Mouse (Mus musculus): ENCODE results near the gene Eif2b3. TPM values are rescaled to one million over a fixed set of nuclear protein-coding genes. Genes with fewer than 3 reads are reported as not detected.
A peak's percentile ranks its signal among the peaks of the same experiment; 100 is the strongest.

Eif2b3 gene
- polyA plus RNA-seq, 1 experiment from 2014 or later = 69.9 TPM

DNA sequence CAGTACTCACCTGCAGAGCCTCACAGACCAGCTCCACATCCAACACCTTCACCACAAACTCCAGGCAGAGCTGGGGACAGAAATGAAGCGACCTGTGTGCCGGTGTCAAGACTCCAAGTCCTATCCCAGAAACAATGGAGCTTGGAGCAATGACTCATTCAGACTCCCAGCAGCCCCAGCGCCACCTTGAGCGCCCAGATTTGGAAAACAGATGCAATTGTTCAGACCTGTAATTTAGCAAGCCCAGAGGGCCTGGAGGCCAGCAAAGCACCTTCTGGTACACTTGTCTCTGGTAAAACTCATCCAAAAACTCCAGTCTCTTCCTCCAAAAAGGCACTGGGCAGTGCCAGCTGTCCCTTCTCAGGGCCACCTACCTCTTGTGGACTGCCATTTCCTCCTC lies 103.0 kb downstream of the Eif2b3 start:
- no peak overlapping the region for H3K4me2 ChIP-seq
- no peak overlapping the region for H3K9ac ChIP-seq (ENCODE audit: low read depth, low read length)
- no peaks in the 10 kb centered on the region for H3K27me3 ChIP-seq (replicated peaks; ENCODE audit: control insufficient read depth, insufficient read depth, low read length)
- ATAC-seq (replicated peaks; ENCODE audit: low FRiP score) (no peak), DNase-seq (ENCODE audit: low spot score) (no peak)
- no peak overlapping the region for H3K4me3 ChIP-seq (ENCODE audit: low read depth, low read length)
- 91% methylated on average over 4 of the region's 4 CpGs for WGBS
- H3K36me3 ChIP-seq (ENCODE audit: control insufficient read depth, insufficient read depth, low read length) = no peaks in the 10 kb centered on the region
- H3K9me3 ChIP-seq (ENCODE audit: control insufficient read depth, low read length) = no peaks in the 10 kb centered on the region
- peaks cover 35% of the 10 kb centered on the region for H3K4me1 ChIP-seq (replicated peaks; ENCODE audit: control insufficient read depth, insufficient read depth, low read length)
- no peak overlapping the region for H3K27ac ChIP-seq (ENCODE audit: low read depth, low read length)

DNA sequence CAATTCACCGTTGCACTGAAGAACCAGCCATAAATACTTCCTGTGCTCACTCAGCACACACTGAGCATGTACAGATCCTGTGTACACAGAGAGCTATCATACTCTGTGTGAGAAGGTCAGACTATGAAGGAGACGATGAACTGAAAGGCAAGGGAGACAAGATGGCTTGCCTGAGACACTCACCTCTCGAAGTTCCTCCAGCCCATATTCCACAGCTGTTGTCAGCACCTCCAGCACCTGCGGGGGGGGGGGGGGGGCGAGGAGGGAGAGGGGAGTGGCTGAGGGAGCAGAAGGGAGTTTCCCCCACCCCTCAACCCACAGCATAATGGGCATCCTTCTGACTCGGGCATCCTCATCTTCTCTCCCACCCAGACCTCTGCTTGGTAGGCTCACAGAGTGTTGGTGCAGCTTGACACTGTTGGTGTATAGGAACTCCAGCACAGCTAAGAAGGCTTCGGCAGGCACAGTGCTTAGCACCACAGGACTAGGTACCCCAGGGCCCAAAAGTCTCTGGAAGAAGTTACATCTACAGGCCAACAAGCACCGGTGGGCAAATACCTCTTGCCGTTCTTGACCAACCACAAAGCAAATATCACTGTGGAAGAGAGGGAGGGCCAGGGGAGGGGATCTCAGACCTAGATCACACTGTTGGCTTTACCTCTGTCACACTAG lies 104.5 kb downstream of the Eif2b3 start:
- 0 out of 2 replicates have a peak, but pooled peaks cover 2% of the 10 kb centered on the region for H3K36me3 ChIP-seq (ENCODE audit: control insufficient read depth, insufficient read depth, low read length)
- H3K9me3 ChIP-seq (ENCODE audit: control insufficient read depth, low read length) = no peaks in the 10 kb centered on the region
- H3K4me2 ChIP-seq = no peak overlapping the region
- H3K4me1 ChIP-seq (replicated peaks; ENCODE audit: control insufficient read depth, insufficient read depth, low read length) = peaks cover 35% of the 10 kb centered on the region
- no peak for DNase-seq (ENCODE audit: low spot score)
- H3K4me3 ChIP-seq (ENCODE audit: low read depth, low read length) = no peak overlapping the region
- no peaks in the 10 kb centered on the region for H3K27me3 ChIP-seq (replicated peaks; ENCODE audit: control insufficient read depth, insufficient read depth, low read length)
- no peak for ATAC-seq (replicated peaks; ENCODE audit: low FRiP score)
- WGBS = 77% methylated on average over 7 of the region's 9 CpGs
- H3K27ac ChIP-seq (ENCODE audit: low read depth, low read length) = no peak overlapping the region
- H3K9ac ChIP-seq (ENCODE audit: low read depth, low read length) = no peak overlapping the region

DNA sequence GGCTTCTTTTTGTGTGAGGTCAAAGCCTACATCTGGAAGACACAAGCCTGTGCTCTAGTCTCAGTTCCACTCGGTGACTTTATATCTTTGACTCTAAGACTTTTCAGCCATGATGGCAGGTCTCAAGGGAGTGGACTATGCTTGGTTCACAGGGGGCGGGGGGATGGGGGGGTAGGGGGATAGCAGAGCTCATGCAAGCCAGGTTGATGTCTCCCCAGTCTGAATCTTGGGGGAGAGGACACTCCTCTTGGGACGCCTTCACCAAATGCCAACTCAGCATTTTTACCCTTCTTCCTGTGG lies 105.0 kb downstream of the Eif2b3 start:
- Histone ChIP-seq H3K9ac (ENCODE audit: low read depth, low read length) (peak overlapping the region; percentile 50), H3K27me3 (replicated peaks; ENCODE audit: control insufficient read depth, insufficient read depth, low read length) (no peaks in the 10 kb centered on the region), H3K9me3 (ENCODE audit: control insufficient read depth, low read length) (no peaks in the 10 kb centered on the region), H3K4me3 (ENCODE audit: low read depth, low read length) (no peak overlapping the region), H3K4me2 (peak overlapping the region; percentile 38; the same call in 1 of the 2 replicates), H3K36me3 (ENCODE audit: control insufficient read depth, insufficient read depth, low read length) (0 out of 2 replicates have a peak, but pooled peaks cover 2% of the 10 kb centered on the region), H3K27ac (ENCODE audit: low read depth, low read length) (no peak overlapping the region; the same call in 1 of the 2 replicates), H3K4me1 (replicated peaks; ENCODE audit: control insufficient read depth, insufficient read depth, low read length) (peaks cover 35% of the 10 kb centered on the region)
- DNase-seq (ENCODE audit: low spot score) = no peak
- no peak for ATAC-seq (replicated peaks; ENCODE audit: low FRiP score)
- 65% methylated on average over 3 of the region's 3 CpGs for WGBS

DNA sequence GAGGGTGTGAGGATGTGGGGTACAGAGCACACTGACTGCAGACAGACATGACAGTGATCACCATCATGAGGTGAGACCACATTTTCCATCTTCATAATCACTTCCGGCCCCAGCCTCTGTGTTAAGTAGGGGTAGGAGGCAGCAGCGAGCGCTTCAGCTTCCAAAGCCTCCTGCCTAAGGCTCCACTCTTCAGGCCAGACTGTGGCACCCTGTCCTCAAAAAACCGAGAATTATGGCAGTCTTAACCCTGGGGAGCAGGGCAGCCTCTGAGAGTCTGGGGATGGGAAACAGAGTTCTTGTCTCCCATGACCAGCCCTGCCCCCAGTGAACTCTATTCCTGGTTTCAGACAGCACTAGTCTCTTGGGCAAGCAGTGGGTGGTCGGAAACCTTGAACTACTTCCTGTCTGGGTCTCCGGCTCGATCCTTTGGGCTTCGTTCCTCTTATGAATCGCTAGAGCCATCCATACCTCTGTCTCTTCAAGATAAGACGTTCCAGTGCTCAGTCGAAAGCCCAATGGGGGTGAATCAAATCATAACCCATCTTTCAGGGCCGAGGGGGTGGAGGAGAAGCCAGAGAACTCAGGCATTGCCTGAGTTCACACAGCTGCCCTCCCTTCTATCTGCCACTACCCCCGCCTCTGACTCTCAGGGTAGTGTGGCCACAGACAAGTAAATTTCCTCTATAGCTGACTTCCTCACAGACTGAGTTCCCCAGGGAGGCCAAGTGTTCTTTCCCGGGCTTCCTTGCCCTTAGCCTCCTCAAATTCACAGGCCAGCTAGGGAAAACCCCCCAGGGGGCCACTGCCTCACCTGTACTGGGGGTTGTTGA lies 105.5 kb downstream of the Eif2b3 start:
- no peak overlapping the region for H3K4me3 ChIP-seq (ENCODE audit: low read depth, low read length)
- no peaks in the 10 kb centered on the region for H3K9me3 ChIP-seq (ENCODE audit: control insufficient read depth, low read length)
- peaks cover 3% of the 10 kb centered on the region; the same call in 1 of the 2 replicates for H3K36me3 ChIP-seq (ENCODE audit: control insufficient read depth, insufficient read depth, low read length)
- no peaks in the 10 kb centered on the region for H3K27me3 ChIP-seq (replicated peaks; ENCODE audit: control insufficient read depth, insufficient read depth, low read length)
- peak overlapping the region; percentile 50 for H3K9ac ChIP-seq (ENCODE audit: low read depth, low read length)
- peak overlapping the region; percentile 38 for H3K4me2 ChIP-seq
- peak; percentile 54 for DNase-seq (ENCODE audit: low spot score)
- H3K4me1 ChIP-seq (replicated peaks; ENCODE audit: control insufficient read depth, insufficient read depth, low read length) = peaks cover 32% of the 10 kb centered on the region
- 28% methylated on average over 14 of the region's 14 CpGs for WGBS
- no peak for ATAC-seq (replicated peaks; ENCODE audit: low FRiP score)
- H3K27ac ChIP-seq (ENCODE audit: low read depth, low read length) = peak overlapping the region; percentile 47

DNA sequence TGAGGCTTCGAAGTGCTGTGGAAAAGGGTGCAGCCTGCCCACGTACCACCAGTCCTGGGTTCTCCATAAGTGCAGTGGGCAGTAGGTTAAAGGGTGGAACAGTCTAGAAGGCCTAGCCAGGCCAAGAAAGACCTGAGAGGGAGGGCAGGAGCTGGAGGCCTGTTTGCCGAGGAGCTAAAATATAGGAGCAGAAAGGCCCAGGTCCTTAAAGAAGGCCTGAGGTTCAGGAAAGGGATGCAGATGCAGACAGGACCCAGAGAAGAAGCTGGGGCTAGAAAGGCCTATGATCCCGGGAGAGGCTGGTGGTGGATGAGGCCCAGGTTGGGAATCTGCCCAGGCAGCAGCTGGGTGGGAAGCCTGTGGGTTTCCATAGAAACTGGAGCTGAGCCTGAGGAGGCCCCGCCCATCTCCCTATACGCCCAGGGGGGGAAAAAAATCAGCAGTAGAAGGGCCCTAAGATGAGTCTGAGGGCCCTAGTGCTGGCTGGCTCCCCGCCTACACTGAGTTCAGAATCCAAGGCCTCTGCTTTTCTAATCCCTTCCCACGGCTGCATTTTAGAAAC lies 106.2 kb downstream of the Eif2b3 start, which contains the start of gene Btbd19:
Gene Btbd19 (minus strand): TSS at position 378 of the 562 bp plus-strand sequence.
- peak; percentile 9; the same call in 1 of the 2 replicates for ATAC-seq (replicated peaks; ENCODE audit: low FRiP score)
- H3K9me3 ChIP-seq (ENCODE audit: control insufficient read depth, low read length) = no peaks in the 10 kb centered on the region
- no peak within 1 kb of the TSS for H3K4me3 ChIP-seq (ENCODE audit: low read depth, low read length)
- H3K27me3 ChIP-seq (replicated peaks; ENCODE audit: control insufficient read depth, insufficient read depth, low read length) = no peaks in the 10 kb centered on the region
- peak within 1 kb of the TSS; percentile 38 for H3K4me2 ChIP-seq
- WGBS = 37% methylated on average over 8 of the region's 8 CpGs
- H3K27ac ChIP-seq (ENCODE audit: low read depth, low read length) = peak within 1 kb of the TSS; percentile 47
- peaks cover 31% of the 10 kb centered on the region for H3K4me1 ChIP-seq (replicated peaks; ENCODE audit: control insufficient read depth, insufficient read depth, low read length)
- H3K9ac ChIP-seq (ENCODE audit: low read depth, low read length) = peak within 1 kb of the TSS; percentile 50
- no peak for DNase-seq (ENCODE audit: low spot score)
- peaks cover 7% of the 10 kb centered on the region; the same call in 1 of the 2 replicates for H3K36me3 ChIP-seq (ENCODE audit: control insufficient read depth, insufficient read depth, low read length)

DNA sequence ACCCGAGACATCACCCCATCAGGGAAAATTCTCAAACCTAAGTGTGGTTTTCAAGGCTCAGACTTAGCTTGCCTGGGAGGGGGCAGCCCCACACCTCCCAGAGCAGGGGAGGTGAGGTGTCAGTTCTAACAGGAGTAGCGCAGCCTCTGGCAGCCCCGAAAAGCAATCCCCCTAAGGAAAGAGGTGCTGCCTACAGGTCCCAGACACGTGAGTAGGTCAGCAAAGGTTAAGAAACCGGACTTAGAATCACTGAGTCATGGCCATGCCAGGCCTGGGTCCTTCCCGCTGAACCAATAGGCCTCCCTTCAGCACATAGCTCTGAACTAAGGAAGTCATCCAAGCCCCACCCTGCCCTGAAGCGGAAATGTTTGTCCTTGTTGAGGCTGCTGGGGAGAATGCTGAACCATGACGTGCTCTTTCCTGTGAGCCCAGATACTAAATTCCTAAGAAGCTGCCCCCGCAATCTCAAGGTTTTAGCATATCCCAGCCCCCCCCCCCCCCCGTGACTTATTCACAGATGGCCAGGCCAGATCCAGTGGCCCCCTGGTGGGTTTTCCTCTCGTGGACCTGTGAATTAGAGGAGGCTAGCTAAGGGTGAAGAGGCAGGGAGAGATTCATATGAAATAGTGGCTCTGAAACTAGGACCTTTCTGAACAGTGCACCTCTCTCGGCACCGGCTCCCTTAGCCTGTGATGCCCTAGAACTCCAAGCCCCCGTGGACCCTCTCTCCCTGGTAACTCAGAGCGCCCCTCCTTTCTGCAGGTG lies 106.9 kb downstream of the Eif2b3 start:
- peak; percentile 47 for DNase-seq (ENCODE audit: low spot score)
- ATAC-seq (replicated peaks; ENCODE audit: low FRiP score) = peak; percentile 51
- peak overlapping the region; percentile 38 for H3K4me2 ChIP-seq

DNA sequence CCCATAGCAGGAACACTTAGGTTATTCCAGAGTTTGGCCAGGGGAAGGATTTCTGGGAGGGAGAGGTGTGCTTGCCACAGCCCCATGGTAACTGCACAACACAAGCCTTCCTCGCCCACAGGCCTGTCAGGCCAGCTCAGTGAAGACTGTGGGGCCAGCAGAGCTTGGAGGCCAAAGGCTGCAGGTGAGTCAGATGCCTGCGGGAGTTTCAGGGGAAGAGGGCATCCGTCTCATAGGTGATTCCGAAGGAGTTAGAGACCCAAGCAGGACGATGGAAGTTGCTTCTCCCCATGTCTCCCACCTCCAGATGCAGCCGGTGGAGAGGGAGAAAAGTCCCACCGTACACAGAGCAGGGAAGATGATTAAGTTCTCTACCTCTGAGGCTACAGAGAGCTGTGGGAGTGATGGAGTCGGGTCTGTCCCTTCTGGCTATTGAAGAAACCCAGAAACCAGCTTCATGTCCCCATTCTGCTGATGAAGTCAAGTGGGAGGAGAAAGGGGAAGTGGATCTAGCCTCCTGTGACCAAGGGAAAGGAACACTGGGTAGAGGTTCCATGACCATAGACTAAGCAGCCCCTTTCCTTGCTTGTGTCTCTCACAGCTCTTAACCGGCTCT lies 107.6 kb downstream of the Eif2b3 start, which contains the start of gene Tctex1d4:
Gene Tctex1d4 (plus strand): TSS at position 120 of the 616 bp plus-strand sequence.
- ATAC-seq (replicated peaks; ENCODE audit: low FRiP score) (no peak), DNase-seq (ENCODE audit: low spot score) (no peak)
- peak within 1 kb of the TSS; percentile 47 for H3K27ac ChIP-seq (ENCODE audit: low read depth, low read length)
- 0 out of 2 replicates have a peak, but pooled peaks cover 4% of the 10 kb centered on the region for H3K27me3 ChIP-seq (replicated peaks; ENCODE audit: control insufficient read depth, insufficient read depth, low read length)
- H3K36me3 ChIP-seq (ENCODE audit: control insufficient read depth, insufficient read depth, low read length) = peaks cover 7% of the 10 kb centered on the region; the same call in 1 of the 2 replicates
- peaks cover 26% of the 10 kb centered on the region for H3K4me1 ChIP-seq (replicated peaks; ENCODE audit: control insufficient read depth, insufficient read depth, low read length)
- peak within 1 kb of the TSS; percentile 50; the same call in 1 of the 2 replicates for H3K9ac ChIP-seq (ENCODE audit: low read depth, low read length)
- WGBS = 75% methylated on average over 9 of the region's 9 CpGs
- H3K4me3 ChIP-seq (ENCODE audit: low read depth, low read length) = no peak within 1 kb of the TSS
- peak within 1 kb of the TSS; percentile 38 for H3K4me2 ChIP-seq
- H3K9me3 ChIP-seq (ENCODE audit: control insufficient read depth, low read length) = no peaks in the 10 kb centered on the region

More for the DNA sequence above, 106.9 kb downstream of the Eif2b3 start:
- H3K36me3 ChIP-seq (ENCODE audit: control insufficient read depth, insufficient read depth, low read length) = peaks cover 7% of the 10 kb centered on the region; the same call in 1 of the 2 replicates
- H3K27ac ChIP-seq (ENCODE audit: low read depth, low read length) = peak overlapping the region; percentile 47
- WGBS = 38% methylated on average over 15 of the region's 15 CpGs
- H3K9ac ChIP-seq (ENCODE audit: low read depth, low read length) = peak overlapping the region; percentile 50; the same call in 1 of the 2 replicates
- H3K27me3 ChIP-seq (replicated peaks; ENCODE audit: control insufficient read depth, insufficient read depth, low read length) = no peaks in the 10 kb centered on the region
- no peak overlapping the region for H3K4me3 ChIP-seq (ENCODE audit: low read depth, low read length)
- H3K9me3 ChIP-seq (ENCODE audit: control insufficient read depth, low read length) = no peaks in the 10 kb centered on the region
- H3K4me1 ChIP-seq (replicated peaks; ENCODE audit: control insufficient read depth, insufficient read depth, low read length) = peaks cover 31% of the 10 kb centered on the region

All from liver, embryonic 11.5 days (tissue).